Mouse (Mus musculus) gonadal fat pad, adult 2 months (tissue): ENCODE measurements around the gene Ppp2r1b. TPM values are rescaled to one million over a fixed set of nuclear protein-coding genes. Genes with fewer than 3 reads are reported as not detected.

ENCODE experiments used
- DNase-seq: peaks from one replicate; pipeline ENCODE4 v3.0.0-alpha.2; 2012; ENCODE audit warnings: low read depth
- polyA plus RNA-seq: library from polyadenylated mRNA; depleted of rRNA; stranded (reverse); fragments of >200 nt; gene quantifications from 2 replicates; pipeline ENCODE4 v1.2.3, GENCODE M21; 2012; rRNA removed

Gene Ppp2r1b
- polyA plus RNA-seq, 1 experiment = 49.0 TPM

DNA sequence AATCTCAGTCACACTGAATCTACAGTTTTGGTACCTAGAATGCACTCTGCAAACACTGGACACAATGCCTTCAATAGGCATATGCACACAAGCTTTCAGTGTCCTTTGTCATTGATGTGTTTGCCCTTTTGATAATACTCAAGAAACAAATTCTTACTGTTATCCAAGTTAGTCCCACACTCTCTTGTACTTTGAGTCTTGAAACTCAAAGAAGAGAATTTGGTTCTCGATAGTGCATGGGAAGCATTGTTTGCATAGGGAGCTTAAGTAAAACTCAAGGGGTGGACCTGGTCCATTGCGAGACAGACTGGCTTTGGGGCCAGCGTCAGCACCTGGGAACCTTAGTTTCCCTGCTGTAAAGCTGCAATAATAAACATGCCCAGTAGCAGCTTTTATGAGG lies 73.0 kb downstream of the Ppp2r1b start:
- DNase-seq = no peak

DNA sequence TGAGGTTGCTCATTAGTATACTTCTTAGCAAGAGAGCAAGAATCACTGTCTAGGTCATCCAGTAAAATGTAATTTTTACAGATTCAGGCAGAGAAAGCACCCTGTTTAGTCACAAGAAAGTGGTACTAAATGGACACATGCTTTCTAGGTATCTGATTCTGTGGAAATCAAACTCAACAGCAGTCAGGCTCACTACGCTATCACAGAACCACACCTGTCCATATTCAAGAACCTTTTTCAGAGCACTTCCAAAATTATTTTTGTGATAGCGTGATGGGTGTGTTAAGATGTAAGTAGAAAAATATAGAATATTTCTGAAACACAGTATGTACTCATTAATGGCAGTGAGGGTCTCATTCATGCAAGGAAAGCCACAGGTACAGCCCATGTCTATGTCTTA lies 74.5 kb downstream of the Ppp2r1b start:
- DNase-seq = no peak

DNA sequence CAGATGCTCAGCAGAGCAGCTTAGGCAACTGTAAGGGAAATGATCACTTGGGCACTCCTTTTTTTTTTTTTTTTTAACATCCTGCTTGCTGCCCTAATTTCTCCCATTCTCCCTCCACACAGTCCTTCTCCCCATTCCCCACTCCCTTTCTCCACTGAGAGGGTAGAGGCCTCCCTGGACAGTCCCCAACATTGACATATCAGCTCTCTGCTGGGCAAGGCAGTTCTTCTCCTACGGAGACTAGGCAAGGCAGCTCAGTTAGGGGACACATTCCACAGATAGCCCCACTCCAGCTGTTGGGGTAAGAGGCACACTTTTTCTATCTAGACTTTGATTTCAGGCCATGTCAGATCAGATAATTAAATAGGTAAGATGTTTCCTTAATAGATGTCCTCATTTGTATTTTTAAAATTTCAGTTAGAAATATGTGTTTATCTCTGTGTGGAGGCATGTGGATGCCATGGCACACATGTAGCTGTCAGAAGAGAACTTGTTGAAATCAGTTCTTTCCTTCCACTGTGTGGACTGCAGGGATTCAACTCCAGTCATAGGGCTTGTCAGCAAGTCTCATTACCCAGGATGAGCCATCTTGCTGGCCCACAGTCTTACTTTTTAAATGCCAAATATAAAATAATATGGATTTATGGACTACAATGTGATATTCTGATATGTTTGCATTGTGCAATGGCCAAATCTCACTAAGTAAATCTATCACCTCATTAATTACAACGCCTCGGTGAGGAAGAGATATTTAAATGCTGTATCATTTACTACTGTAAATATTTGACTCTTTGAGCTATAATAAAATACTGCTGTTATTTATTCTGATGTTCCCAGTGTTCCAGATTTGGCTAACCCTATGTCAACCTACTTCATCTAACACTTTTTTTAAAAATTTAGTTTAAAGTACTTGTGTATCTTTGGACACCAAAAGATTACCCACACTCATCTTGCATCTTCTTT lies 76.1 kb downstream of the Ppp2r1b start:
- no peak for DNase-seq

DNA sequence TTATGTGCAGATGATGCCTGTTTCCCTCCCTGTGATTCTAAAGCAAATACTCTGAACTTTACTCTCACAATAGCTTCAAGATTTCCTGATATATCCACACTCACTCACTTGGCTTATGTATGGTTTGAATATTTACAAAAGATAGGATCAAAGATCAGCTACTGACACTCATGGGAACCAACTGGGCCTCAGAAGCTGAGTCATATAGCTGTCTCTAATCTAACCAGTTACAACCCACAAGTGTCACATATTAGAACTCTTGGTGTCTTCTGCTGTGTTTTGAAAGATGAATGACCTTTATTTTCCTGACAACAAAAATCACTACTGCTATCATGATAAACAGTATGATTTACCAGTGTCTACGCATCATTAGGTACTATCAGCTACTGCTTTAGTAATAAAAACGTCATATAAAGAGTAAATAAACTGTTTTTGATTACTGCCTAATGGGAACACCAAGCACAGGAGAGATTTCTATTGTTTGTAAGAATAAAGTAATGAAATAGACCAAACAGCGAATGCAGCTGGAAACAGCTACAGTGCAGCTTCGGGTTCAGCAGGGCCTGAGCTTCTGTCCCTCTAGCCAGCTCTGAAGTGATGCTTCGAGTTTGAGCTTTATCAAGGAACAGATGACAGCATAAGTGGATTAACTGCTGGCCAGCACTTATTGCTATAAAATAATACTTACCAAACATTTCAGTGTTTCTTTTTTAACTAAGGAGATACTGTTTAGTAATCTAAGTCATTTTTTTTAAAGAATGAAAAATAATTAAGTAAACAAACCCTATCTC lies 77.5 kb downstream of the Ppp2r1b start:
- no peak for DNase-seq

DNA sequence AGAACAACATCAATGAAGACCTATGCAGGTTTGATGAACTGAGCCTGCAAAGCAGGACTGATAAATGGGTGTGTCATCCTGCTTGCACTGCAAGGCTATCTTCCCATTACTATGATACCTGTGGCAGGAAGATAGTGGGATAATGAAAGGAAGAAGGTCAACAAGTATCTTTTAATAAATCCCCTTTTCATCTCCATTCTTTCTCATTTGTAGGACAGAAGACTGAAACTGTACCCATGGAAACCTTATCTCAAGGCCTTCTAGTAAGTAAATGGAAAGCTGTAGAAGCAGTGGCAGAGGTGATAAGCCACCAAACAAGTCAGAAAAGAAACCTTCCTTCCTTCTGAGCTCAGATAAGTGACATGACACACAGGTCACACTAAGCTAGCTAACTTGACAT lies 79.4 kb downstream of the Ppp2r1b start:
- no peak for DNase-seq

DNA sequence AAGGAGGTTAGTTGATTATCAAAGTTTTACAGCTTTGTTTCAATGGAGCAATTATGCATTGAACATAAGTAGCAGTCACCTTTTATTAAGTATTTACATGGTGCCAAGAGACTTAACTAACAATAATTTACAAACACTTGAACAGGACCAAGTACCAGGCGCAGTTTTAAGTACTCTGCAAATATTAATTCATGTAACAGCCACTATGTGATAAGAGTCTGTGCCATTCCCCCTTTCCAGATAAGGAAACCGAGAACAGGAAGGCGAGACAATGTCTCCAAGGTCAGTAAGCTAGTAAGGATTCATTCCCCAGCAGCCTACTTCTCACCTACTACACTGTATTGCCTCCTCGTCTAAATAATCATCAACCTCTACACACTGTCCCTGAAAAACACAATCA lies 80.7 kb downstream of the Ppp2r1b start:
- no peak for DNase-seq

DNA sequence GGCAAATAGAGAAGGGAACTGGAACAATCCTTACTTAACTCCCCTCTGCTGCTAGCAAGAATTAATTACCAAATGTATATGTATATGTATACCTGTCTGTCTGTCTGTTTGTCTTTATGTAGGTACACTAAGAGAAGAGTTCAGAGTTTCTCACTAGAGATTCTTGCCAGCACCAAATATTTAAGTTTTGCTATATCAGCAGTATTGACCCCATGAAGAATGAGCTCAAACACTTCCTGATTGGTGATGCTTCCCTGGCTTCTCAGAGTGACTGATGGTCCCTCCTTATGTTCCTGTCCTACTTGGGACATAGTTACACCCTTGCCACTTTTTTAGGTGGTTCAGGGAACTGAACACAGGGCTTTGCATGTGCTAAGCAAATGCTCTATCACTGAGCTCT lies 84.9 kb downstream of the Ppp2r1b start:
- DNase-seq = no peak

DNA sequence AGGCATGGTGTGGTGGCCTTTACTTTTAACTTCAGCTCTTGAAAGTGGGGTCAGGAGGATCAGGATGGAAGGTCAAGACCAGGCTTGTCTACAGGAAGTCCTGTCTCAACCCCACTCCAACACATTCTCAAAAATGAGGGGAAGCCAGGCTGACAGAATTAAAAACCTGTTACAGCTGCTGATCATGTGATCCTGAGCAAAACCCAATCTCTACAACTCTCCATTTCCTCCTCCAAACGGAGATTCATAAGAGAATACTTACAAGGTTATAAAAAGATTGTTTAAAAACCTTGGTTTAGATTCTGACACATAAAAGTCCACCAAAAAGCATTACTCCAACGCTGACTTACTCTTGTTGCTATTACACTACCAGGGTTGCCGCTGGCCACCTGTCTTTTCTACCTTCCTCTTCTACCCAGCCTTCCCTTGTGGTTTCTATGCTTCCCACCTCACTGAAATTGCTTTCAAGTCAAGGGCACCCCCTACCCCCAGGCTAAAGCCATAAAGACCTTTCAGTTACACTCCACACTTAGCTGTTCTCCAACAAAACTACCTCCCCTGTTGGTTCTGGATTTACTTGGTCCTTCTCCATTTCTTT lies 96.8 kb downstream of the Ppp2r1b start:
- no peak for DNase-seq

DNA sequence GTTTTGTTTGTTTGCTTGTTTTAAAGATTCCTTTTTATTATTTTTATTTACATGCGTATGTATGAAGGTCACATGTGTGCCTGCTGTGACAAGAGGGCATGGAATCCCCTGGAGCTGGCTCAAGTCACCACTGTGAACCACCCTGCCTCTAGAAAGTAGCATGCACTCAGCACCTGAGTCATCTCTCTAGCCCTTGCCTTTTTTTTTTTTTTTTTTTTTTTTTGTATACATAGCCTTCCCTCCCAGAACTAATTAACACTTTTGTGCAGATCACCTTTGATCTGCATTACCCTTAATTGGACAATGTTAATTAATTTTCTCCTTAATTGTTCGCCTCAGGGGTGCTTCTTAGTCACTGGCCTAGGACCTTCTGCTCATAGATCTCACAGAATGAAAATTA lies 97.6 kb downstream of the Ppp2r1b start:
- no peak for DNase-seq

Other genes starting within 250 kb of the Ppp2r1b start
- 162 and 250 TPM in 2 replicates for gene Sdhd, start 241.5 kb upstream of the Ppp2r1b start, polyA plus RNA-seq
- 246 and 300 TPM in 2 replicates for gene Timm8b, start 241.4 kb upstream of the Ppp2r1b start, polyA plus RNA-seq
- 3.5 and 5.2 TPM in 2 replicates for gene Pih1d2, start 228.0 kb upstream of the Ppp2r1b start, polyA plus RNA-seq
- gene Nkapd1, start 227.8 kb upstream of the Ppp2r1b start, polyA plus RNA-seq = 6.1 and 7.7 TPM in 2 replicates
- gene Dlat, start 185.5 kb upstream of the Ppp2r1b start, polyA plus RNA-seq = 46.0 and 58.7 TPM in 2 replicates
- 2.5 and 3.3 TPM in 2 replicates for gene Dixdc1, start 105.8 kb upstream of the Ppp2r1b start, polyA plus RNA-seq
- 22.3 and 24.6 TPM in 2 replicates for gene 2310030G06Rik, start 98.8 kb upstream of the Ppp2r1b start, polyA plus RNA-seq
- gene Cryab, start 94.0 kb upstream of the Ppp2r1b start, polyA plus RNA-seq = 157 and 293 TPM in 2 replicates
- gene Hspb2, start 92.9 kb upstream of the Ppp2r1b start, polyA plus RNA-seq = 17.6 and 28.4 TPM in 2 replicates
- gene Fdxacb1, start 77.1 kb upstream of the Ppp2r1b start, polyA plus RNA-seq = 6.3 TPM in 2 replicates
- gene Alg9, start 70.3 kb upstream of the Ppp2r1b start, polyA plus RNA-seq = 38.9 and 55.4 TPM in 2 replicates
- 109 and 170 TPM in 2 replicates for gene 1110032A03Rik, start 69.8 kb upstream of the Ppp2r1b start, polyA plus RNA-seq
- 80.9 and 88.1 TPM in 2 replicates for gene Sik2, start 163.8 kb downstream of the Ppp2r1b start, polyA plus RNA-seq
- gene Btg4, start 215.6 kb downstream of the Ppp2r1b start, polyA plus RNA-seq = not detected in 2 replicates
- 2.9 and 3.0 TPM in 2 replicates for gene Layn, start 231.8 kb downstream of the Ppp2r1b start, polyA plus RNA-seq